Comparison of ENCODE assay signal across 9 mouse cellular contexts in genomic region chr13:59875637-59876036, GRCm38 (mm10). TPM values are rescaled to one million over a fixed set of nuclear protein-coding genes. Genes with fewer than 3 reads are reported as not detected.
DNase-seq lines count a peak whose midpoint lies in the region; ATAC-seq and TF ChIP-seq lines count a peak whose summit lies in the region.
"Had no signal": no experiment of that assay in that cellular context is flagged by ENCODE, and none has a peak within 500 bp of the region (broad histone marks: within the 10 kb centered on the region; RNA-seq: fewer than 3 reads in every experiment).

No protein-coding gene starts in this region.

- no peak for TF ChIP-seq POLR2A in thymus, adult 2 months (IDR thresholded peaks at IDR 0.05; ENCODE audit: control insufficient read depth, extremely low read depth, insufficient read depth, low read length, poor library complexity)

- H3K27me3 ChIP-seq in thymus, adult 2 months (ENCODE audit: control insufficient read depth, insufficient read depth, low read length): no peaks in the 10 kb centered on the region

- peak; percentile 95 for ATAC-seq in granulocyte monocyte progenitor cell, adult 5-6 weeks (replicated peaks; ENCODE audit: poor library complexity, severe bottlenecking)

- no peak overlapping the region for H3K27ac ChIP-seq in thymus, adult 2 months (ENCODE audit: control insufficient read depth, insufficient read depth, low read length)

- no peak overlapping the region for H3K4me3 ChIP-seq in thymus, adult 2 months (ENCODE audit: control insufficient read depth, insufficient read depth, low read length)

- no peak for TF ChIP-seq CTCF in thymus, adult 2 months (IDR thresholded peaks at IDR 0.05; ENCODE audit: borderline replicate concordance, control insufficient read depth, extremely low read depth, insufficient read depth, low read length, poor library complexity)

- no peaks in the 10 kb centered on the region for H3K4me1 ChIP-seq in thymus, adult 2 months (replicated peaks; ENCODE audit: control insufficient read depth, insufficient read depth, low read length)

- H3K36me3 ChIP-seq in thymus, adult 2 months (ENCODE audit: control insufficient read depth, insufficient read depth, low read length): no peaks in the 10 kb centered on the region

- DNase-seq in gastrocnemius, adult 18-20 months (ENCODE audit: low spot score): peak; percentile 37
- DNase-seq in gastrocnemius, postnatal 10 days: no peak
- peak; percentile 98 for DNase-seq in 3T3-L1 (ENCODE audit: low read depth, low spot score)
- DNase-seq in lung, postnatal 14 days: peak; percentile 9
- no peak for DNase-seq in cerebellum, postnatal 36 days
- no peak for DNase-seq in thymus, adult 2 months
- DNase-seq in cerebellum, postnatal 4 days (ENCODE audit: low spot score in 2 of 2): no peak
- DNase-seq: embryo, embryonic 11 days had no signal

- 2% methylated on average over 2 of the region's 2 CpGs for WGBS in thymus, adult 2 months

RNA-seq across cellular contexts. Expression of gene Tut7, which starts 52.7 kb away (rescaled TPM):
- total RNA-seq in gastrocnemius, adult 18-20 months (2021): 10 to 100 TPM; 36.7 to 38.5 TPM
- total RNA-seq in gastrocnemius, postnatal 10 days (2021): 10 to 100 TPM; 46.3 to 50.3 TPM
- total RNA-seq in granulocyte monocyte progenitor cell, adult 5-6 weeks (2014; fragmentation: Nextera tagmentation): 63.9 and 77.9 TPM in 2 replicates
- 114 and 117 TPM in 2 replicates for total RNA-seq in granulocyte monocyte progenitor cell, adult 5-6 weeks (2017)
- 43.6 and 47.4 TPM in 2 replicates for polyA plus RNA-seq in thymus, adult 2 months (2012; rRNA removed)

Comparison
In these comparisons a context has a peak if more than half of its experiments do, and no peak if none do; other contexts are left out.
1. DNase-seq: peak in gastrocnemius, adult 18-20 months (single experiment), 3T3-L1 (single experiment) and lung, postnatal 14 days (single experiment); none in gastrocnemius, postnatal 10 days (single experiment), cerebellum, postnatal 36 days (0 of 2), thymus, adult 2 months (single experiment) and cerebellum, postnatal 4 days (0 of 2).